Mouse (Mus musculus) liver (tissue): Measurements from ENCODE around the gene Bdp1.
"Not testable (repeated sequence)": the region's sequence is repeated elsewhere in the genome, so short reads cannot be mapped to it uniquely, and the experiment has no call there.

Experiments used
- DNase-seq: peaks from one replicate; pipeline ENCODE4 v3.0.0-alpha.2; 2020; ENCODE audit warnings: mixed read lengths

Bdp1 gene

DNA sequence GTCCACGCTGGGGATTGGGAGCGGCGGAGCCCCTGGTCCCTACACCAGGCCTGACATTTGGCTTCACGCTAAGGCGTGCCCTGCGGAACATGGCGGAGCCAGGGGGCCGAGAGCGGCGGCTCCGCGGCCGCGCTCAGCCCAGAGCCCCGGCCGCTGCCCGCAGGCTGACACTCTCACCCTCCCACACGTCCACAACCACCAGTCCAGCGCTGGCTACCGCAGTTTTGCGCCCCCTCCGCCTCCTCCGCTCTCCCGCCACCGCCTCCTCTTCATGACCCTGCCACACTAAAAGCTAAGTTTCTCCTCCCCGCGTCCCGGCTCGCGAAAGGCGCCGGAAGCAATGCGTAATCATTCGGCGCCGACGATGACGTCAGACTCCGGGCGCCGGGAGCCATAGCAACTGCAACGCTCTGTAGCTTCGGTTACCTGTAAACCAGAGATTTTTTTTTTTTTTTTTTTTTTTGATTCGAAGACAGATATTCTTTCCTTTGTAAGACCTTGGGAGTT, at the start of gene Bdp1:
Bdp1 (minus strand) TSS at position 323 of the 507 bp plus-strand sequence.
- peak; percentile 90 for DNase-seq

DNA sequence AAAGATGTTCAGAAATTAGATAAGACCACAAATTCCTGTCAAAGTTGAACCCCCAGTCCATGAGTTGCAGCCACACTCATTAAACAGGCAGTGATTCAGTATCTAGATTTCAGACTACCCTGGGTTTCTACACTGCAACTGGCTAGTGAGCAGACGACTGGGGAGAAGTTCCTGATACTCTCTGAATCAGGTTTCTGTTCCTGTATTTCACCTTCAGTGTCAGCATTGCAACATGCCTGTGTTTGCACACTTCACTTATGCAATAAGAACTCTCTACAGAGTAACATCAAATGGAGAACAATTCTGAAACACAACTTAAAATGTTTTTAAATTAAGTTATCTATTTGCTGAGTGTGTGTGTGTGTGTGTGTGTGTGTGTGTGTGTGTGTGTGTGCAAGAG, 48.8 kb upstream of the Bdp1 start:
- DNase-seq = no peak

DNA sequence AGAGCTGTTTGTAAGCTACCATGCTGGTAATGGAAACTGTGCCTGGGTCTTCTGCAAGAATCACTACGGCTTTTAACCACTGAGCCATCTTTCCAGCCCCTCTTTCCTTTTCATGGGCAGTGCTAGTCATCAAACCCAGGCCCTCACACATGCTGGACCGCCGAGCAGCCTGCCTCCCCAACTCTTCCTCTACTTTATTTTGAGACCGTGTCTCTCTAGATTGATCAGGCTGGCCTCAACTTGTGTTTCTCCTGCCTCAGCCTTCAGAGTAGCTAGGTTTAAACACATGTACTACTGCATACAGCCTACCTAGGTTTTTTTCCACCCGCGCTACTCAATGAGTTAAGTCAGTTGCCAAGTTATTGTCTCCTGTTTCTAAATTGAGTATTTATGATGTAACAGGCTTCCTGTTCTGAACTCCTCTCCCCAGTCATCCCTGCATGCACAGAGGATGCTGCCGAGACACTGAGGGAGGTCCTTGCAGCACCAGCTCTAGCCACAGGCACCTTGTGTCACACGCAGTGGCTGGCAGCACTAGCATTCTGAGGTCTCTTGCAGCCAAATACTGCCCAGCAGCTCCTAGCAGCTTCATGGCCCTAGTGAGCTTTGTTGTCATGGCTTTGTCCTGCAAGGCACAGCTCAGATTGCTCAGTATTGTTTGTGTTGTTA, 37.9 kb upstream of the Bdp1 start:
- no peak for DNase-seq

DNA sequence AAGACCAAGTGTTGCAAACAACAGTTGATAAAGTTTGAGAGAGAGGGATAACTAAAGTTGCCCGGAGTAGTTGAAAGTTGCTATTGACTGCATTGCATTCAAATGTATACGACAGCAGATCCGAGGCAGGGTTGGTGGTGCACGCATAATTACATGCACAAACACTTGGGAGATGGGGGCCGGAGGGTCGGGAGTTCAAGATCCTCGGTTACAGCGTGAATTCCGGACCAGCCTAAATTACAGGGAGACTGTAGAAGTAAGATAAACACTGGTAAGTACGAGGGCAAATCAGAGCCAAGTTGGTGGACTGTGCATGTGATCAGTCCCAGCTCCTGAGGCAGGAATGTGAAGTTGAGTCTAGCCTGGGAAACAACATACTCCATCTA, 21.4 kb upstream of the Bdp1 start:
- DNase-seq = no peak

DNA sequence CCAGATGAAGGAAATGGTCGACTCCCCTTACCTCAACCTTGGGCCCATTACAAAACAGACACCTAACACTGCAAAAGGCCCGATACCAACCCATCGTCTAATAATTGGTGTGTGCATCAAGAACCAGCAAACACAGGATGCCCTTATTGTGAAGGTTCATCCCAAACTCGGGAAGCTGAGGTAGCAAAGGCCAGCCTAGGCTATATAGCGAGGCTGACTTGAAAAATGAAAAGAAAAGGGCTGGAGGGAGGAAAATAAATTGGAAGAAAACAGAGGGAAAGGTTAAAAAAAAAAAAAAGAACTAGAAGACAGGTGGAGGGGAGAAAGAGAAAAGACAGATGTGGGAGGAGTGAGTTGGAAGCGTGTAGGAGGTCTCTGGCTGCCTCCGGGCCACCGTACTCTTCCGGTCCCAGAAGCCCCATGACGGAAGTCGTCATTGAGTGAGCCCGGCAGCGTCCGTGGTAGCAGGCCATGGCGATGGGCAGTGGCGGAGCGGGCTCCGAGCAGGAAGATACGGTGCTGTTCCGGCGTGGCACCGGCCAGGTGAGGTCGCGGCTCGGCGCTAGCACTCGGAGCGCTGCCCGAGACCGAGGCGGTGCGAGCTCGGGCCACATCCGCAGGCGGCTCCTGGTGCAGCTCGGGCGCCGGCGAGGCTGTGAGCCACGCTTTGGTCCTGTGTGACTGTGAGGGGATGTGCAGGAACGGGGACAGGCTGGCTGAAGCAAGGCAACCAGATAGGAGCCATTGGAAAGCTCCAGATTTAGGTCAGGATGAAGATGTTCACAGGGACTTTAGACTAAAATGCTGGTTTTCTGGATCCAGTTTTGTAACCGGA, 20.8 kb upstream of the Bdp1 start, which contains the start of gene Smn1:
Smn1 (plus strand) TSS at position 430 of the 835 bp plus-strand sequence.
- DNase-seq = peak; percentile 91

DNA sequence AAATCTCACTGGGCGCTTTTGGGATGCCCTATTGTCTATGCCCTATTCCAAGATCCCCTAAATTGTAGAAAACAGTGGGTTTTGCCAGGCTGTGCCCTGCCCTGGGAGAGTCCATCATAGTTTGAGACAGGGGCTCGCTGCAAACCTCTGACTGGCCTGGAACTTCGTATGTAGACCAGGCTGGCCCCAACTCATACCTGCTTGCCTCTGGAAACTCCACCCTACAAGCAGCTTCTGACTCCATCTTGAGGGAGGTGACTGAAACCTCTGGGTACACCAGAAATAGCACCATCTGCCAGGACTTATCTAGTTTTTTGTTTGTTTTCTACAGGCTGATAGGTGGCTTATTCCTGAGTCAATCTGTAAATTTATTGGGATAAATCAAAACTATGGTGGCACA, 20.1 kb upstream of the Bdp1 start:
- no peak for DNase-seq

DNA sequence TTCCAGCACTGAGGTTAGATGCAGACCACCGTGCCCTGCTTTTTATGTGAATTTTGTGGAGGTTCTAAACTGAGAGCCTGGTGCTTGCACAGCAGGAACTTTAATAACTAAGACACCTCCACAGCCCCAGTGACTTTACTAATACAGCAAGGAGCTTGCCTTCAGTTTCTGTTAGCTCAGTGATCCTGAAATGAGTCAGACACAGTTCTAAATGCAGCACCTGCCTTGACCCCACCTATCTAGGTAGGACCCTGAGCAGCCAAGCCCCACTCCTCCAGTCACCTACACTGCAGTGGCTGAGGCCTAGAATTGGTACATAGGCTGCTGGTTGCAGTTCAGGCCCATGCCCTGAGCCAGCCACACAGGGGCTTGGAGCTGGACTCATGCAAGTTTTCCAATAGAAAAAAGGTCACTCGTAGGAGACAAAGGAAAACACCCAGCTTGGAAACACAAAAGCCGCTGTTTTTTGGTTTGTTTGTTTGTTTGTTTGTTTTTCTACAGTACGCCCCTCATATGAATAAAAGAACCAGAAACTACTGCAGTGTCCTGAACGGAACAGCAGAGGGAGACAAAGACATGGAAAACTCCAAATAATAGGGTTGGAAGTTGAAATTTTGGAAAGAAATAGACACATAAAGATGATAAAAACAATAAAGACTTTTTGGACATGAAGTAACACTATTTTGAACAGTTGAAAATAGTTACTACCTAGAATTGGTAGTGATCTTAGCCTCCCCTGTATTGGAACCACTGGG, 8.5 kb upstream of the Bdp1 start:
- no peak for DNase-seq

DNA sequence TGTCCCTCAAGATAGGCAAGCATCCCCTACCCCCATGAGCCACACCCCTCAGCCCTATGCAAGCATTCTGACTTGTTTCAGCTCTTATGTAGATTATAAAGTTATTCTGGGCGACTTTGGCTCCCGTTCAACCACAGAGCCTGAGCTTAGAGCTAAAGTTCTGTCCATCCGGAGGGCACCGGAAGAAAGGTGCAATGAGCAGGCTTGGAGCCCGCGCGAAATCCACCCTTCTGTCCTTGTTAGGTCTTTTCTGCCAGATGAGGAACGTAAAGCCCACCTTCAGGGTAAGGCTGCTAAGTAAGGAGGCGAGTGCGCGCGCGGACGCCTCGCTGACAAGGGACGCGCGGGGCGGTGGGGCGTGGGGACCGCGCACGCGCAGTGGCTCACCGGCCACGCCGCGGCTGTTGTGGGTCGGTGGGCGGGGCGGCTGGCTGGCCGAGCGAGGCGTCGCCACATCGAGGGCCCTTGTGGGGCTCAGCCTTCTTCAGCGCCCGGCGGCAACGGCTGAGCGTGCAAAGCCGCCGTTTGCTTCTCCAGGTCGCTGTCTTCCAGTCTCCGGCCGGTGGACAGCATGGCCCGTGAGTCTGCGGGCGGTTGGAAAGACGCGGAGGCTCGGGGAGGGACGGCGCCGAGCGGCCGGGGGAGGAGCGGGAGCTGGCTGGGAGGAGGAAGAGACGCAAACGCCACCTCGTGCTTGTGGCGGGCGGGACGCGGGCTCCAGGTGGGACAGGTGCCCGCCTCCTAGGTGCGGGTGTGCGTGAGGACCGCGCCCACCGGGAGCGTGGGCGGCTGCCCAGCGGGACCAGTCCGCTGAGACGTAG, 4.0 kb upstream of the Bdp1 start, which contains the start of gene Serf1:
Serf1 (plus strand) TSS at position 361 of the 821 bp plus-strand sequence.
- DNase-seq = peak; percentile 80

DNA sequence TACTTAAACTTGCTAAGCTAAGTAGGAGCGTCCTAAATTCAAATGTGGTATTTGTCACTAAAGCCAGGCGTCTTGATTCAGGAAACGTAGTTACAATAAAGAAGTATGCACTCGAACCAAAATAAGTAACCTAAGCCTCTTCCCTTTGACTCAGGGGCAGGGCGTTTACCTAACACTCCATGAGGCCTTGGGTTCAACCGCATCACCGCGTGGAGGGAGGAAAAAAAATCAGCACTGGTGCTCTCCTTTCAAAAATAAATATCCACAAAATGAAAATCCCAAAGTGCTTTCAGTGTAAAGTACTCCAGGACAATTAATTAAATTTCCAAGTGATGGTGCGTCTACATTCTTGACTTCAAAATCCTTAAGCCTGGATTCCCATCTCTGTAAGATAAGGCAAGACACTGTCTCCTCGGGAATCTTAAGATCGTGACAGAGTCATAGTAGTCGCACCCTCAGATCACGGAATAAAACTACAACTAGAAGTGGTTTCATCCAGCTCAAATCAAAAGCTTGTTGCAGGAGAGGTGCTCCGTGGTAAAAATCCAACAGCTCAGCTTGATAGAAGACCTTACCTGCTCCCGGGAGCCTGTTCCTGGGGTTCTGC, 715 bp downstream of the Bdp1 start:
- peak; percentile 14 for DNase-seq

DNA sequence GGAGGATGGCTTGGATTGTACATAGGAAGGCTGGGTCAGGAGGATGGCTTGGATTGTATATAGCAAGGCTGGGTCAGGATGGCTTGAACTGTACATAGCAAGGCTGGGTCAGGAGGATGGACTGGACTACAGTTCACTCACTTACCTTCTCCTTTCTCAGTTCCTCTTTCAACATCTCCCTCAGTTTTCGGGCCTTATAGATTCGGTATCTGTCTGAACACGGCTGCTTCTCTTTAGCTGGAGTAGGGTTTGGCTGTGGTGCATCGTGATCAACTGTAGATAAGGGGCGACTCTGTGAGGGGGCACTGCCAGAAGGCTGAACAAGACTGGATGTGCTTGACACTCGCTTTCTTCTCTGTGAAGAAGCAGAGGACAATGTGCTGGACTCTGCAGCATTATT, 5.1 kb downstream of the Bdp1 start:
- DNase-seq = no peak

DNA sequence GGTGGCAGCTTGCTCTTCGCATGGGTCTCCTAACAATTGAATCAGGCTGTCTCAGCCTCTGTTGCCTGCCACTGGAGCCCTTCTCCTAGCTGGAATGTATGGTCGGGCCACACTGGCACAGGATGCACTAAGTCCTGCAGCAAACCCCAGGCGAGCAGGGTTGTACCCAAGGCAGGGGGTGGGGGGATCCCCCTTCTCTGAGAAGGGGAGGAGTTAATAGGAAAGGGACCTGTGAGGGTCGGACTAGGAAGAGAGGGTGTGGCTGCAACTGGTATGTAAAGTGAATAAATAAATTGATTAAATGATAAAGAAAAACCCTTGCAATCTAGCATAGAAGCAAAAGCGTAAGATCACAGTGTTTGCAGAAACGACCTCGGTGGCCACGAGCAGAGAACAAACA, 32.4 kb downstream of the Bdp1 start:
- DNase-seq = no peak

DNA sequence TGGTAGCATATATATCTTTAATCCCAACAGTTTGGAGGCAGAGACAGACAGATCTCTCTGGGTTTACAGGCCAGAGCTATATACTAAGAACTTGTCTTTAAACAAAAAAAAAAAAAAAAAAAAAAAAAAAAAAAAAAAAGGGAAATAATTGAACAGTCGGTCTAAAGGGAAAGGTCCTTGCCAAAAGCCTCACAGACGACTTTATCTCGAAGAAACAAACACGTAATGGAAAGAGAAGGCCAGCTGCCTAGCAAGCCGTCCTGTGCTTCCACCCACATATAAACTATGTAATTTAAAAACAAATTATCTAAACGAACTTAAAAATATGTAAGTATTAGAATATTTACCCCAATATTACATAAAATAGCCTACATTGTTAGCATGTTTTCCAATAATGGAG, 36.0 kb downstream of the Bdp1 start:
- no peak for DNase-seq

DNA sequence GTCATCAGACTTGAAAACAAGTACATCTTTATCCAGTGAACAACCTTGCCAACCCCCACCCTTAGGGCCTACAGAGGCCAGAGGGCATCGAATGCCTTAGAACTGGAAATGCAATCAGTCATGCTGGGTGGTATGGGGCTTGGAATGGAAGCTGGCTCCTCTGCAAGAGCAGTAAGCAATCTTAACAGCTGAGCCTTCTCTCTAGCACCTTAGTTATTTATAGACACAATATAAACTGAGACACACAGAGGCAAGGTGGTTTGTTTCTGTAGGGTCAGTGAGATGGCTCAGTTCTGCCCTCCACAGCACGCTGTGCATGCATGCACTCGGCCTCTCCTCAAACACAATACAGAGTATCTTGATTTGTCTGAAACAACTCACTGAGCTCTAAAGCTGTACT, 39.9 kb downstream of the Bdp1 start:
- DNase-seq = no peak

DNA sequence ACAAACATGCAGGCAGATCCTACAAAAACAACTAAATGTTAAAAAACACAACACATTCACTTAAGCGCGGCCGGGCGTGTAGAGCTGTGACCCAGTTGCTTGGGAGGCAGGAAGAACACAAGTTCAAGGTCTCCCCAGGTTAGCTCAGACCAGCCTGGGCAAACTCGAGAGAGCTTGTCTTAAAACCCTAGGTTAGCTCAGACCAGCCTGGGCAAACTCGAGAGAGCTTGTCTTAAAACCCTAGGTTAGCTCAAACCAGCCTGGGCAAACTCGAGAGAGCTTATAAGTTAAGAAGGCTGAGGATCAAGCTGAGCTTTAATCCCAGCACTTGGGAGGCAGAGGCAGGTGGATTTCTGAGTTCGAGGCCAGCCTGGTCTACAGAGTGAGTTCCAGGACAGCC, 46.1 kb downstream of the Bdp1 start:
- DNase-seq = not testable (repeated sequence)

DNA sequence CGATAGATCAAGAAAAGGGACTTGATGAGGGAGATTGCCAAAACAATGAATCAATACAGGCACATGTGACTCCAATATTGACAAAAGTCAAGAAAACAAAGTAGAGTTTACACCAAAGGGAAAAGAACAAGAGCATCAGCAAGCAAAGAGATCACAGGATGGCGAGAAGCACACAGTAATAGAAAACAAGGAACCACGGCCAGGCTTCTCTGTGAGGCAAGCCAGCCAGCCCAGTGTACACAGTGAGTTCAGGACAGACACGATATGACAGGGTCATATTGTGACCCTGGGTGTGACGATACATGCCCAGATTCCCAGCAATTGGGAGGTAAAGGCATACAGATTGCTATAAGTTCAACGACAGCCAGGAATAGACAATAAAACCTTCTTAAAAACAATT, 77.9 kb downstream of the Bdp1 start:
- DNase-seq = no peak

DNA sequence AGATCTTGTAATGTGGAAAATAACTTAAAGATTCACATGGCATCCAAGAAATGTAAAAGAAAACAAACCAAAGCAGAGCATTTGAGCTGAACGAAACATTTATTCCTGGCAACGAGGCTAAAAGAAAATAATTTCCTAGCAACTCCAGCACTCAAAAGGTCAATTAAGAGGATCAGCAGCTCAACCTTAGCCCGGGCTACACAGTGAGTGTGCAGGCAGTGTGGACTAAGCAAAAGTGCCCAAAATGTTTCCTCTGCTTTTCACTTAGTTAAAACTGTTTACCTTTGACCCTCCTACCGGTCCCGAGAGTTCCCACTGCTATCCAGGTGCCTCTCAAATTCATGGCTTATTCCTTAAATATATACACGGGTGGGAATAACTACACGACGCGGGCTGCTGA, 87.0 kb downstream of the Bdp1 start:
- no peak for DNase-seq

DNA sequence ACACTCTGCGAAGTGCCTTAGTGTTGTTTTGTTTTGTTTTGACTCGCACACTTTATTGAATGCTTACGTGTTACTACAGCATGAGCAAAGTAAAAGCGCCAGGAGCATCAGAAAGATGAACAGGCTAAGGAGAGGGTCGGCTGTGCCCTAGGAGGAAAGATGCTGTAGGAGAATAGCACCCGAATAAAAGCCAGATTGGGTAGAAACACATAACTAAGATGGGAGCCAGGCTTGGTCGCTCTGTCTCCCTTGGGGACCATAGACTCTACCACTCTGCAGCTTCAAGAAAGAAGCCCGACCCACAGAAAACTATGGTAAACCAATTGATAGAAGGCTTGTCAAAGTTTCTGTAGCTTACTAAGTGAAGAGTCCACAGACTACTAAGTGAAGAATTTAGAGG, 87.9 kb downstream of the Bdp1 start:
- no peak for DNase-seq

DNA sequence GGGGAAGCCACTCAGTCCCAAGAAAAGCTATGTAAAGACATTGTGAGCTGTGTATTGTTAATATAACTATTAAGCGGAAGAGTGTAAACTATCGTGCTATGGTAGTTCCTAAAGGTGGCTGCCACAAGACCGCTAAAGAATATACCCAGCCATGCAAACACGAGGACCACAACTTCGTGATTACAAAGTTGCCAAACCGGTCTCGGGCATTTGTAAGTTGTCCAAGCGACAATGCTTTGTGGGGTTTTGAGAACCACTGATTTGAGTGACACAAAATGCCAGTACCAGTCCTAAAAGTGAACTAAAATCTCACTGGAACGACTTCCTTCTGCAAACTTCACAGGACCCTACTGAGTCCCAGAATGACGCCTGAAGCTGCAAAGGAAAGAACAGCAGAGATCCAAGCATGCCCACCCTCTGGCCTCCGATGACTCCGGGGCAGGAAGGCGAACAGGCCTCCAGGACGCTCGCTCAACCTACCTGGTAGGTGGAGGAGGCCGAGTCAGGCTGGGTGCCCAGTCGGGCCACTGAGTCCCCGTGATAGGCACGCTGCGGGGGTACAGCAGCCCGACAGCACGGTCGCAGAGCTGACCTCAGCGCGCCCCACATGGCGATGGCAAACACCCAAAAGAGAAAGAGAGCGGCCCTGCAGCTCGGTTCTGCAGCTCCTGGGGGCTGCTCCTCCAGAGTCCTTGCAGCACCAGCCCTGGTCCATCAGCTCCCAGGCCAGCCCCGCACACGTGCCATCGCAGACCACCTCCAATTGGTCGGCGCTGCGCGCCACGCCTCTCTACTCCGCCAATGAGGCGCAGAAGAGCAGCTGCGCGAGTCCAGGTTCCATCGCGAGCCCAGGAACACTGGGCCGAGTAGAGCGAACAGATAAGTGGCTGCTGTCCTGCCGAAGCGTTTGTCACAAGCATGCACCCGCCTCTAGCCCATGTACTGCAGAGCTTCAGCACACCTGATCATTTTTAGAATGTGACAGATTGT, 88.7 kb downstream of the Bdp1 start, which contains the start of gene Mccc2:
Mccc2 (minus strand) TSS at position 734 of the 990 bp plus-strand sequence.
- peak; percentile 92 for DNase-seq

DNA sequence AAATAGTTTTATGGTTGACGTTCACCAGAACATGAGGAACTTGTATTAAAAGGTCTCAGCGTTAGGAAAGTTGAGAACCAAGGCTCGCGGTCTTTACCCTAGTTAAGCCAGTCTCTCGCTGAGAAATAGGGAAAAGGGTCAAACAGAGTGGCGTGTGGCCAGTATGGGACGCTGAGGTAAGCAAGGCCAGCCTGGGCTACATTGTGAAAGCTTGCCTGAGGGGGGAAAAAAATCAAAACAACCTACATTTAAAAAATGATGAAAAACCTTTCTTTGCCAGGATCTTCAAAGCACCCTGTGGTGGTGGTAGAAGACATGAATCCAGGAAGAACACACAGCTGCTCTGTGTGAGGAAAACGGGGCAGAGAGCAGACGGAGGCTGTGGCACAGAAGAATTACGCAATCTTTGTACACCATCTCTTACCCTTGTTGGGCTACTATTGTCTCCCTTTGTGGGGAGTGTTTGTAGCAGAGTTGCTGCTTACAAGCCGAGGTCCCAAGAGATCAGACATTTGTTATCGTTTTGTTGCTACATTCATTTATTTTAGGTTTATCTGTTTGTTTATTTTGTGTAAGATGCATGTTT, 97.9 kb downstream of the Bdp1 start:
- no peak for DNase-seq

DNA sequence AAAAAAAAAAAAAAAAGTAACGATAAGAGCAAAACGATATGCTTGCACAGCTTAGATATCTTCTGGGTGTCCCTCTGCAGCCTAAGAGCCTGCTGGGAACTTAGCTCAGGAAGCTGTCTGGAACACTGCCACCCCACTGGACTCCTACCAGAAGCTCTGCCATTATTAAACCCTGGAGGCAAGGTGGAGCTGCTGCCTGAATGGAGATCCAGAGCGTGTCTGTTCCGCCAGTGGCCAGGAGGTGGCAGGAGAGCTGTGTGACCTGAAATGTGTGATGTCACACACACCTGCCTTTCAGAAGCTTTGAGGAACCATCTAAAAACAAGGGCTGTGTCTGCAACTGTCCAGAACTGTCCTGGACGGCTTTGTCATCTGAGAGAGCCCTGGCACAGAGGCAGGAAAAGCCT, 102.1 kb downstream of the Bdp1 start:
- peak; percentile 73 for DNase-seq
